Mouse (Mus musculus): ENCODE measurements around the gene Neu3. TPM values are rescaled to one million over a fixed set of nuclear protein-coding genes. Genes with fewer than 3 reads are reported as not detected.

Gene Neu3
- polyA plus RNA-seq, 1 experiment = 0.82 TPM

- no peaks in the 10 kb centered on the region for H3K36me3 ChIP-seq (ENCODE audit: control insufficient read depth, insufficient read depth, low read length)
- H3K27me3 ChIP-seq (ENCODE audit: control insufficient read depth, insufficient read depth, low read length) = no peaks in the 10 kb centered on the region
- H3K4me1 ChIP-seq (ENCODE audit: control insufficient read depth, insufficient read depth, insufficient read length, low read length) = no peaks in the 10 kb centered on the region
- no peak overlapping the region for H3K27ac ChIP-seq (ENCODE audit: insufficient read depth, low read depth, low read length)
- 81% methylated on average over 7 of the region's 7 CpGs for WGBS
- TF ChIP-seq CTCF (IDR thresholded peaks at IDR 0.05; ENCODE audit: extremely low read depth, insufficient read length, insufficient replicate concordance, low read depth, low read length) (no peak), POLR2A (IDR thresholded peaks at IDR 0.05; ENCODE audit: low read depth, low read length) (no peak)
- no peak overlapping the region for H3K4me3 ChIP-seq (ENCODE audit: low read depth, low read length)
Measured at GRCm38 (mm10) chr7:99783421-99783820, 44.8 kb downstream of the Neu3 start.

GRCm38 (mm10) chr7:99781916-99782315, 46.3 kb downstream of the Neu3 start:
- no peak overlapping the region for H3K27ac ChIP-seq (ENCODE audit: insufficient read depth, low read depth, low read length)
- WGBS = 59% methylated on average over 2 of the region's 2 CpGs
- no peaks in the 10 kb centered on the region for H3K27me3 ChIP-seq (ENCODE audit: control insufficient read depth, insufficient read depth, low read length)
- H3K4me3 ChIP-seq (ENCODE audit: low read depth, low read length) = no peak overlapping the region
- H3K4me1 ChIP-seq (ENCODE audit: control insufficient read depth, insufficient read depth, insufficient read length, low read length) = no peaks in the 10 kb centered on the region
- TF ChIP-seq CTCF (IDR thresholded peaks at IDR 0.05; ENCODE audit: extremely low read depth, insufficient read length, insufficient replicate concordance, low read depth, low read length) (no peak), POLR2A (IDR thresholded peaks at IDR 0.05; ENCODE audit: low read depth, low read length) (no peak)
- H3K36me3 ChIP-seq (ENCODE audit: control insufficient read depth, insufficient read depth, low read length) = no peaks in the 10 kb centered on the region

- Histone ChIP-seq H3K4me3 (ENCODE audit: low read depth, low read length) (no peak overlapping the region), H3K27me3 (ENCODE audit: control insufficient read depth, insufficient read depth, low read length) (no peaks in the 10 kb centered on the region), H3K36me3 (ENCODE audit: control insufficient read depth, insufficient read depth, low read length) (no peaks in the 10 kb centered on the region), H3K27ac (ENCODE audit: insufficient read depth, low read depth, low read length) (no peak overlapping the region), H3K4me1 (ENCODE audit: control insufficient read depth, insufficient read depth, insufficient read length, low read length) (no peaks in the 10 kb centered on the region)
- 66% methylated on average over 5 of the region's 5 CpGs for WGBS
- no peak for TF ChIP-seq POLR2A (IDR thresholded peaks at IDR 0.05; ENCODE audit: low read depth, low read length)
- no peak for TF ChIP-seq CTCF (IDR thresholded peaks at IDR 0.05; ENCODE audit: extremely low read depth, insufficient read length, insufficient replicate concordance, low read depth, low read length)
Measured at GRCm38 (mm10) chr7:99781385-99781784, 46.8 kb downstream of the Neu3 start.

- no peak within 1 kb of the TSS for H3K27ac ChIP-seq (ENCODE audit: insufficient read depth, low read depth, low read length)
- H3K4me3 ChIP-seq (ENCODE audit: low read depth, low read length) = no peak within 1 kb of the TSS
- WGBS = 94% methylated on average over 2 of the region's 2 CpGs
- no peaks in the 10 kb centered on the region for H3K4me1 ChIP-seq (ENCODE audit: control insufficient read depth, insufficient read depth, insufficient read length, low read length)
- no peaks in the 10 kb centered on the region for H3K36me3 ChIP-seq (ENCODE audit: control insufficient read depth, insufficient read depth, low read length)
- TF ChIP-seq POLR2A (IDR thresholded peaks at IDR 0.05; ENCODE audit: low read depth, low read length) = no peak
- TF ChIP-seq CTCF (IDR thresholded peaks at IDR 0.05; ENCODE audit: extremely low read depth, insufficient read length, insufficient replicate concordance, low read depth, low read length) = no peak
- H3K27me3 ChIP-seq (ENCODE audit: control insufficient read depth, insufficient read depth, low read length) = no peaks in the 10 kb centered on the region
Measured at GRCm38 (mm10) chr7:99763207-99763606, 65.0 kb downstream of the Neu3 start, which contains the start of gene Olfr521. Gene Olfr521, plus strand, starts transcription at chr7:99763507.

Other genes starting within 250 kb of the Neu3 start
- 2.7 and 2.8 TPM in 2 replicates for gene Tpbgl, start 201.3 kb downstream of the Neu3 start, polyA plus RNA-seq (2012; rRNA removed)
- 19.3 and 28.3 TPM in 2 replicates for gene Slco2b1, start 117.1 kb downstream of the Neu3 start, polyA plus RNA-seq (2012; rRNA removed)
- not detected in 2 replicates for gene Olfr520, start 98.1 kb downstream of the Neu3 start, polyA plus RNA-seq (2012; rRNA removed)
- not detected in 2 replicates for gene Olfr521, start 64.9 kb downstream of the Neu3 start, polyA plus RNA-seq (2012; rRNA removed)
- 0.05 TPM in 1 of 2 replicates, not detected in the other for gene Xrra1, start 30.7 kb upstream of the Neu3 start, polyA plus RNA-seq (2012; rRNA removed)
- gene Spcs2, start 35.0 kb upstream of the Neu3 start, polyA plus RNA-seq (2012; rRNA removed) = 6.3 and 12.0 TPM in 2 replicates
- gene Rnf169, start 152.0 kb upstream of the Neu3 start, polyA plus RNA-seq (2012; rRNA removed) = 1.4 and 2.2 TPM in 2 replicates
- 0.34 and 0.85 TPM in 2 replicates for gene Chrdl2, start 177.8 kb upstream of the Neu3 start, polyA plus RNA-seq (2012; rRNA removed)